Mouse (Mus musculus): Measurements from ENCODE around the gene Scel. TPM values are rescaled to one million over a fixed set of nuclear protein-coding genes. Genes with fewer than 3 reads are reported as not detected.

Scel gene
- total and polyA plus RNA-seq, 2 experiments from 2014 or later: 0.35 to 0.42 TPM

DNA sequence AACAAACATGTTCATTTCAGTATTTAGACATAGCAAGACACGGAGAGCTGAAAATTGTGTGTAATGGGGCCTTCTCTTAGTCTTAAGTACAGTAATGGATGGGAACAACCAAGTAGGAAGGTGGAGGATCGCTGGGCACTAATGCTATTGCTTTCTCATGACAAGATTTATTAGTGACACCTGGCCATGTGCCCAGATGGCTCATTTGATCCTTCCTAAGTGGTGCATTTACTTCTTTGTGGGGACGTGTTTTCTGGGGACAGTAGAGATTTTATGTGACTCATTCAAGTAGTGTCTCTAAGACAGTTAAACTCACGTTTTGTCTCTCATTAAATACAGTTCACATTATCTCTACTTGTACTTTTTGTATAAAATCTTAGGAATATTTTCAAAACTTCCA is 73.5 kb downstream of the Scel start:
- H3K9ac ChIP-seq (replicated peaks; ENCODE audit: low read length): no peak overlapping the region
- no peak overlapping the region for H3K27ac ChIP-seq
- H3K9me3 ChIP-seq (ENCODE audit: low read length): no peaks in the 10 kb centered on the region
- no peaks in the 10 kb centered on the region for H3K4me1 ChIP-seq (ENCODE audit: insufficient read depth, low read length)
- TF ChIP-seq CTCF (IDR thresholded peaks at IDR 0.05; ENCODE audit: low read depth): no peak
- no peaks in the 10 kb centered on the region for H3K36me3 ChIP-seq (ENCODE audit: insufficient read depth, low read length)
- 48% methylated on average over 4 of the region's 4 CpGs for WGBS
- H3K27me3 ChIP-seq (ENCODE audit: insufficient read depth, low read length): no peaks in the 10 kb centered on the region
- ATAC-seq (no peak), DNase-seq (ENCODE audit: low spot score) (no peak)
- H3K4me3 ChIP-seq (ENCODE audit: low read length): no peak overlapping the region
- H3K4me2 ChIP-seq (ENCODE audit: low read depth, low read length): no peak overlapping the region

DNA sequence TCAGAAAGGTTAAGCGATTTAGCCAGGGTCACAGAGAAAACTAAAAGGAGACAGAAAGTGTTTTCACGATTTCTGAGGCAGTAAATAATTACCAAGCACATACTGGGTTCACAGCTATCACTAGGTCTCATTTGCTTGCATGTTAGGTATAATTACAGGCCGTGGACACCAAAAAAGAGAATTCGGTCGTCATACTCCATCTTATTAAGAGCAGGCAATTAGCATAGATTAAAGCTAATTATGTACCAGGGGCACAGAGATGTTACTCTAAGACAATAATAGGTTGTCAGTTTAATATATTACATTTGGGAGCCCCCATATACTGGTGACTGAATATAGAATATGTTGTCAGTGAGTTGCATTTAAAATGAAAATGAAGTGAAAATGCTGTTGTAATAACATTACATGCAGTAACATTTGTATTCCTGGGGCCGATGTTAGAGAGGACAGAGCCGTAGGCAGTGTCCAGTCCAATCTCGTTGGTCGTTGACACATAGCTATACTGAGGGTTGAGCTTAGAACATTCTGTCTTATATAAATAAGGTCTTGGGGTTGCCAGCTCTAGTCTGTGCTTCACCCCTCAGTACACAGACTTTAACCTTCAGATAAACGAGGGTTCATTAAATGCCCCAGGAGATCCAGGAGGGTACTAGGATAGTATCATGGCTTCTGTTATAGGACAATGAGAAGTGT is 74.2 kb downstream of the Scel start:
- WGBS: 64% methylated on average over 10 of the region's 10 CpGs
- ATAC-seq: no peak
- no peaks in the 10 kb centered on the region for H3K27me3 ChIP-seq (ENCODE audit: insufficient read depth, low read length)
- H3K27ac ChIP-seq: no peak overlapping the region
- DNase-seq (ENCODE audit: low spot score): no peak
- TF ChIP-seq CTCF (IDR thresholded peaks at IDR 0.05; ENCODE audit: low read depth): no peak
- no peaks in the 10 kb centered on the region for H3K9me3 ChIP-seq (ENCODE audit: low read length)
- H3K4me1 ChIP-seq (ENCODE audit: insufficient read depth, low read length): no peaks in the 10 kb centered on the region
- no peak overlapping the region for H3K4me2 ChIP-seq (ENCODE audit: low read depth, low read length)
- no peaks in the 10 kb centered on the region for H3K36me3 ChIP-seq (ENCODE audit: insufficient read depth, low read length)
- H3K9ac ChIP-seq (replicated peaks; ENCODE audit: low read length): no peak overlapping the region
- H3K4me3 ChIP-seq (ENCODE audit: low read length): no peak overlapping the region

DNA sequence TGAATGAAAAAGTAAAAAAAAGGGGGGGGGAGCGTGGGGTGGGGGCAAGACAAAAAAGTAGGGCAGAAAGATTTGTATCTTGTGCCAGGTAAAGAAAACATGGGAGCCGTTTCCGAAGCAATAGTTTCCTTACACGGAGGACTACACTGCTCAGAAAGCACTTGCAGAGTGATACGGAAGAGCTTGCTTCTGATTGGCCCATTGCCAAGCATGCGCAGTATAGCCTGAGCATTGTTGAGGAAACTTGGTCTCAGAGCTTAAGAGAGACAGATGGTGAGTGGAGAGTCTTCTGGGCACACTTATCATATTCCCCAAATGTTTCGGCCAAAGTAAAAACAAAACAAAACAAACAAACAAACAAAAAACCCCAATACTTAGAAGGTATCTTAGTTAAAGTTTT is 76.7 kb downstream of the Scel start:
- no peak for TF ChIP-seq CTCF (IDR thresholded peaks at IDR 0.05; ENCODE audit: low read depth)
- H3K9ac ChIP-seq (replicated peaks; ENCODE audit: low read length): no peak overlapping the region
- DNase-seq (ENCODE audit: low spot score): peak; percentile 79
- ATAC-seq: peak; percentile 75
- 55% methylated on average over 7 of the region's 7 CpGs for WGBS
- H3K27ac ChIP-seq: no peak overlapping the region
- H3K4me2 ChIP-seq (ENCODE audit: low read depth, low read length): peak overlapping the region; percentile 37
- no peaks in the 10 kb centered on the region for H3K36me3 ChIP-seq (ENCODE audit: insufficient read depth, low read length)
- H3K4me1 ChIP-seq (ENCODE audit: insufficient read depth, low read length): no peaks in the 10 kb centered on the region
- no peak overlapping the region; the same call in 1 of the 2 replicates for H3K4me3 ChIP-seq (ENCODE audit: low read length)
- no peaks in the 10 kb centered on the region for H3K9me3 ChIP-seq (ENCODE audit: low read length)
- no peaks in the 10 kb centered on the region for H3K27me3 ChIP-seq (ENCODE audit: insufficient read depth, low read length)

DNA sequence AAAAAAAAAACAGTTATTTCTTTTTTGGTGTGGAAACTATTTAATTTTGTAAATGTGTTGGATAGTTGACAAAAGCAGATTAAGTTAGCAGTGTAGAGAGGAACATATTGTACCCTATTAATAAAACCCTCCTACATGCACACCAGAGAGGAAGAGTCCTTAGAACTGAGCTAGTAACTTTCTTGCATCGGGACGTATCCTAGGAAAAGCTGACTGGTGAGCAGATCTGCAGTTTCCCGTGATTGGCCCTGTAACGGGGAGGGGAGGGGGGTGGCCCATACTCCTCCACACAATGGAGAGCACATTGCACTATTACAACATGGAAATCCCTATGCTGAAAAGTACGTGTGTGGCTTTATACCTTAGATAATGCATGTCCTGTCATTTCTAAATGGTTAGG is 82.7 kb downstream of the Scel start:
- no peak overlapping the region for H3K27ac ChIP-seq
- H3K9me3 ChIP-seq (ENCODE audit: low read length): no peaks in the 10 kb centered on the region
- no peak for ATAC-seq
- no peak overlapping the region for H3K9ac ChIP-seq (replicated peaks; ENCODE audit: low read length)
- H3K4me3 ChIP-seq (ENCODE audit: low read length): no peak overlapping the region
- no peaks in the 10 kb centered on the region for H3K27me3 ChIP-seq (ENCODE audit: insufficient read depth, low read length)
- no peaks in the 10 kb centered on the region for H3K36me3 ChIP-seq (ENCODE audit: insufficient read depth, low read length)
- DNase-seq (ENCODE audit: low spot score): no peak
- no peak overlapping the region for H3K4me2 ChIP-seq (ENCODE audit: low read depth, low read length)
- no peaks in the 10 kb centered on the region for H3K4me1 ChIP-seq (ENCODE audit: insufficient read depth, low read length)
- WGBS: 70% methylated on average over 5 of the region's 5 CpGs
- no peak for TF ChIP-seq CTCF (IDR thresholded peaks at IDR 0.05; ENCODE audit: low read depth)

DNA sequence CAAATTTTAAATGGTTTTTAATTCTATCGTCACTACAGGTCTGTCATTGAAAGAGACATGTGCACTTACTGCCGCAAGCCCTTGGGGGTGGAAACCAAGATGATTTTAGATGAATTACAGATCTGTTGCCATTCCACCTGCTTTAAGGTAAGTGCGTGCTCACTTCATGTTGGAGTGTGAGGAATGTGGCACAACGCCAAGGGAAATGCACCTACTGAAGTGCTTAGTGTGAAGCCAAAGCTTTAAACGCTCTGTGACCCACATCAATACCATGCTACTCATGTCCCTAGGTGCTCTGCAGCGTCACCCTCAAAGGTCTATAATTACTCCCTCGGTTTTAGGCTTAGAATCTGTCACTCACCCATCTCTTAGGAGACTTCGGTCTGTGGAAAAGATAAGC is 94.9 kb downstream of the Scel start:
- H3K36me3 ChIP-seq (ENCODE audit: insufficient read depth, low read length): no peaks in the 10 kb centered on the region
- no peak overlapping the region for H3K4me3 ChIP-seq (ENCODE audit: low read length)
- no peaks in the 10 kb centered on the region for H3K27me3 ChIP-seq (ENCODE audit: insufficient read depth, low read length)
- H3K9ac ChIP-seq (replicated peaks; ENCODE audit: low read length): no peak overlapping the region
- WGBS: 83% methylated on average over 8 of the region's 8 CpGs
- DNase-seq (ENCODE audit: low spot score) (no peak), ATAC-seq (no peak)
- H3K27ac ChIP-seq: no peak overlapping the region
- TF ChIP-seq CTCF (IDR thresholded peaks at IDR 0.05; ENCODE audit: low read depth): no peak
- no peaks in the 10 kb centered on the region for H3K9me3 ChIP-seq (ENCODE audit: low read length)
- H3K4me2 ChIP-seq (ENCODE audit: low read depth, low read length): no peak overlapping the region
- no peaks in the 10 kb centered on the region for H3K4me1 ChIP-seq (ENCODE audit: insufficient read depth, low read length)

DNA sequence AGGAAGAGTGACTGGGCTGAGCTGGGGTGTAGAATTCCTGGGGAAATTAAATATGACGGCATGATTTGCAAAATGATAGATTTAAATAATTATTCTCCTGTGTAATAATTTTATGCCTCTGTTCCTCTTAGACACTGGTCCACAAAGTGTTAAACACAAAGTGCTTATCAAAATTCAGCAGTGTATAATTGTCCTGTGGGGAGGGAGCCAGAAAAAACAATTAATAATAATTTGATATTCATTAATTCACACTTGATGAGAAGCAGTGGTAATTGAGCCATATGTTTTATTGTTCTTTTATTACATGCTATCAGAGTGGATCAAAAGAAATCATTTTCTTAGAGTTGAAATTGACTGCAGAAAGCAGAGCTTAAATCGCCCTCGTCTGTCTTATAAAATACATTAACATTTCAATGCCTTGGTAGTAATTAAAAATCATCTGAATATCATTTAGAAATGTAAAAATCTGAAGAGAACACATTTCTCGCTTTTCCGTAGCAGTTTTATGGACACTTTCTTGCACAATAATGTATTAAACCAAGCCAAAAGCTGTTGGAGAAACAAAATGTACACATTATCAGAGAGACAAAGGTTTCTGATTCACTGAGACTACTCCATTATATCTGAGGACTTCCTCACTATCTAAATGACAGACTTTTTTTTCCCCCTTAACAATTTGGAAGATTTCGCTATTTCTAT is 100.6 kb downstream of the Scel start:
- no peak overlapping the region for H3K27ac ChIP-seq
- TF ChIP-seq CTCF (IDR thresholded peaks at IDR 0.05; ENCODE audit: low read depth): no peak
- ATAC-seq: no peak
- H3K36me3 ChIP-seq (ENCODE audit: insufficient read depth, low read length): no peaks in the 10 kb centered on the region
- H3K9me3 ChIP-seq (ENCODE audit: low read length): no peaks in the 10 kb centered on the region
- H3K4me2 ChIP-seq (ENCODE audit: low read depth, low read length): no peak overlapping the region
- no peak for DNase-seq (ENCODE audit: low spot score)
- no peaks in the 10 kb centered on the region for H3K27me3 ChIP-seq (ENCODE audit: insufficient read depth, low read length)
- WGBS: 54% methylated on average over 6 of the region's 6 CpGs
- H3K4me3 ChIP-seq (ENCODE audit: low read length): no peak overlapping the region
- H3K4me1 ChIP-seq (ENCODE audit: insufficient read depth, low read length): no peaks in the 10 kb centered on the region
- no peak overlapping the region for H3K9ac ChIP-seq (replicated peaks; ENCODE audit: low read length)

DNA sequence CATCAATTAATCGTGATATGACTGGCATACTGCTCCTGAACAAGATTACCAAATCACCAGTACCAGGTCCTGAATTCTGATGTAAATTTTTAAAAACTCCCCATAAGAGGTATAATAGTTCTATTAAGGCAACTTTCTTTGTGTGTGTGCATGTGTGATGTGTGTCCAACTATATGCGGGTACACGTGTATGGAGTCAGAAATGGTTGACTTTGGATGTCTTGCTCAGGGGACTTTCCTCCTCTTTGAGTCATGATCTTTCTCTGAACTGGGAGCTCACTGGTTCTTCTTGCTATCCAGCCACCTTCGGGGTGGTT is 101.1 kb downstream of the Scel start:
- Histone ChIP-seq H3K27ac (no peak overlapping the region), H3K4me1 (ENCODE audit: insufficient read depth, low read length) (no peaks in the 10 kb centered on the region), H3K27me3 (ENCODE audit: insufficient read depth, low read length) (no peaks in the 10 kb centered on the region), H3K36me3 (ENCODE audit: insufficient read depth, low read length) (no peaks in the 10 kb centered on the region), H3K4me3 (ENCODE audit: low read length) (no peak overlapping the region), H3K9ac (replicated peaks; ENCODE audit: low read length) (no peak overlapping the region), H3K4me2 (ENCODE audit: low read depth, low read length) (no peak overlapping the region), H3K9me3 (ENCODE audit: low read length) (no peaks in the 10 kb centered on the region)
- WGBS: 90% methylated on average over 4 of the region's 4 CpGs
- DNase-seq (ENCODE audit: low spot score) (no peak), ATAC-seq (no peak)
- no peak for TF ChIP-seq CTCF (IDR thresholded peaks at IDR 0.05; ENCODE audit: low read depth)

Measured in hindbrain, postnatal 0 days (tissue).